Mouse (Mus musculus): ENCODE results near the gene Trp53i11. TPM values are rescaled to one million over a fixed set of nuclear protein-coding genes. Genes with fewer than 3 reads are reported as not detected.

The Trp53i11 gene
- polyA plus RNA-seq, 1 experiment from 2014 or later: 30.5 TPM

GRCm38 (mm10) chr2:93191488-93192181 is 4.3 kb downstream of the Trp53i11 start:
- no peak for ATAC-seq (ENCODE audit: insufficient number of reproducible peaks, insufficient read depth, low FRiP score, low read depth)
- Histone ChIP-seq H3K27ac (replicated peaks in 1 of 2; ENCODE audit: control insufficient read depth in 1 of 2, insufficient read depth in 1 of 2, low read depth in 2 of 2, low read length in 2 of 2) (no peak overlapping the region), H3K4me2 (ENCODE audit: low read length) (no peak overlapping the region), H3K9ac (ENCODE audit: low read length) (no peak overlapping the region), H3K4me1 (ENCODE audit: control insufficient read depth in 2 of 2, insufficient read depth in 2 of 2, low read length in 2 of 2) (peaks cover 4 to 7% of the 10 kb centered on the region in 2 experiments; a peak in 3 of 4 replicates), H3K9me3 (ENCODE audit: control insufficient read depth, low read length) (no peaks in the 10 kb centered on the region), H3K36me3 (ENCODE audit: control insufficient read depth, insufficient read depth, low read length) (no peaks in the 10 kb centered on the region), H3K27me3 (ENCODE audit: control insufficient read depth, insufficient read depth, low read length) (peaks cover 6% of the 10 kb centered on the region; the same call in 1 of the 2 replicates), H3K4me3 (ENCODE audit: control insufficient read depth in 1 of 2, insufficient read depth in 1 of 2, low read depth in 1 of 2, low read length in 2 of 2) (no peak overlapping the region)
- WGBS: 77% methylated on average over 14 of the region's 14 CpGs

- no peak for ATAC-seq (ENCODE audit: insufficient number of reproducible peaks, insufficient read depth, low FRiP score, low read depth)
- 50% methylated on average over 9 of the region's 9 CpGs for WGBS
- H3K9ac ChIP-seq (ENCODE audit: low read length): no peak overlapping the region
- no peak overlapping the region for H3K4me2 ChIP-seq (ENCODE audit: low read length)
- no peaks in the 10 kb centered on the region for H3K36me3 ChIP-seq (ENCODE audit: control insufficient read depth, insufficient read depth, low read length)
- H3K9me3 ChIP-seq (ENCODE audit: control insufficient read depth, low read length): no peaks in the 10 kb centered on the region
- H3K4me1 ChIP-seq (ENCODE audit: control insufficient read depth in 2 of 2, insufficient read depth in 2 of 2, low read length in 2 of 2): peaks cover 4 to 7% of the 10 kb centered on the region in 2 experiments; a peak in 3 of 4 replicates
- no peak overlapping the region for H3K27ac ChIP-seq (replicated peaks in 1 of 2; ENCODE audit: control insufficient read depth in 1 of 2, insufficient read depth in 1 of 2, low read depth in 2 of 2, low read length in 2 of 2)
- H3K4me3 ChIP-seq (ENCODE audit: control insufficient read depth in 1 of 2, insufficient read depth in 1 of 2, low read depth in 1 of 2, low read length in 2 of 2): no peak overlapping the region
- H3K27me3 ChIP-seq (ENCODE audit: control insufficient read depth, insufficient read depth, low read length): 0 out of 2 replicates have a peak, but pooled peaks cover 6% of the 10 kb centered on the region
These were observed 4.8 kb downstream of the Trp53i11 start for GRCm38 (mm10) chr2:93192182-93192560.

- H3K27me3 ChIP-seq (ENCODE audit: control insufficient read depth, insufficient read depth, low read length): 0 out of 2 replicates have a peak, but pooled peaks cover 6% of the 10 kb centered on the region
- WGBS: 36% methylated on average over 6 of the region's 6 CpGs
These were observed 5.3 kb downstream of the Trp53i11 start for GRCm38 (mm10) chr2:93192671-93193080.

GRCm38 (mm10) chr2:93193806-93194205 is 6.5 kb downstream of the Trp53i11 start:
- Histone ChIP-seq H3K4me1 (ENCODE audit: control insufficient read depth in 2 of 2, insufficient read depth in 2 of 2, low read length in 2 of 2) (peaks cover 4 to 7% of the 10 kb centered on the region in 2 experiments; a peak in 3 of 4 replicates), H3K4me3 (ENCODE audit: control insufficient read depth in 1 of 2, insufficient read depth in 1 of 2, low read depth in 1 of 2, low read length in 2 of 2) (no peak overlapping the region), H3K9me3 (ENCODE audit: control insufficient read depth, low read length) (no peaks in the 10 kb centered on the region), H3K9ac (ENCODE audit: low read length) (no peak overlapping the region), H3K36me3 (ENCODE audit: control insufficient read depth, insufficient read depth, low read length) (no peaks in the 10 kb centered on the region), H3K27ac (replicated peaks in 1 of 2; ENCODE audit: control insufficient read depth in 1 of 2, insufficient read depth in 1 of 2, low read depth in 2 of 2, low read length in 2 of 2) (no peak overlapping the region), H3K4me2 (ENCODE audit: low read length) (no peak overlapping the region), H3K27me3 (ENCODE audit: control insufficient read depth, insufficient read depth, low read length) (0 out of 2 replicates have a peak, but pooled peaks cover 6% of the 10 kb centered on the region)
- WGBS: 54% methylated on average over 4 of the region's 4 CpGs
- no peak for ATAC-seq (ENCODE audit: insufficient number of reproducible peaks, insufficient read depth, low FRiP score, low read depth)

More at GRCm38 (mm10) chr2:93192671-93193080, 5.3 kb downstream of the Trp53i11 start:
- H3K4me1 ChIP-seq (ENCODE audit: control insufficient read depth in 2 of 2, insufficient read depth in 2 of 2, low read length in 2 of 2): peaks cover 4 to 7% of the 10 kb centered on the region in 2 experiments; a peak in 3 of 4 replicates
- no peak overlapping the region for H3K27ac ChIP-seq (replicated peaks in 1 of 2; ENCODE audit: control insufficient read depth in 1 of 2, insufficient read depth in 1 of 2, low read depth in 2 of 2, low read length in 2 of 2)
- ATAC-seq (ENCODE audit: insufficient number of reproducible peaks, insufficient read depth, low FRiP score, low read depth): no peak
- no peak overlapping the region for H3K9ac ChIP-seq (ENCODE audit: low read length)
- H3K9me3 ChIP-seq (ENCODE audit: control insufficient read depth, low read length): no peaks in the 10 kb centered on the region
- no peak overlapping the region for H3K4me3 ChIP-seq (ENCODE audit: control insufficient read depth in 1 of 2, insufficient read depth in 1 of 2, low read depth in 1 of 2, low read length in 2 of 2)
- H3K4me2 ChIP-seq (ENCODE audit: low read length): no peak overlapping the region
- no peaks in the 10 kb centered on the region for H3K36me3 ChIP-seq (ENCODE audit: control insufficient read depth, insufficient read depth, low read length)

GRCm38 (mm10) chr2:93198846-93199245 is 11.5 kb downstream of the Trp53i11 start:
- no peak overlapping the region for H3K9ac ChIP-seq (ENCODE audit: low read length)
- ATAC-seq (ENCODE audit: insufficient number of reproducible peaks, insufficient read depth, low FRiP score, low read depth): no peak
- no peaks in the 10 kb centered on the region for H3K9me3 ChIP-seq (ENCODE audit: control insufficient read depth, low read length)
- H3K27ac ChIP-seq (replicated peaks in 1 of 2; ENCODE audit: control insufficient read depth in 1 of 2, insufficient read depth in 1 of 2, low read depth in 2 of 2, low read length in 2 of 2): no peak overlapping the region
- 17% methylated on average over 3 of the region's 3 CpGs for WGBS
- no peak overlapping the region for H3K4me3 ChIP-seq (ENCODE audit: control insufficient read depth in 1 of 2, insufficient read depth in 1 of 2, low read depth in 1 of 2, low read length in 2 of 2)
- peaks cover 10 to 20% of the 10 kb centered on the region in 2 experiments; a peak in 2 of 4 replicates for H3K4me1 ChIP-seq (ENCODE audit: control insufficient read depth in 2 of 2, insufficient read depth in 2 of 2, low read length in 2 of 2)
- H3K27me3 ChIP-seq (ENCODE audit: control insufficient read depth, insufficient read depth, low read length): 0 out of 2 replicates have a peak, but pooled peaks cover 6% of the 10 kb centered on the region
- H3K4me2 ChIP-seq (ENCODE audit: low read length): no peak overlapping the region
- H3K36me3 ChIP-seq (ENCODE audit: control insufficient read depth, insufficient read depth, low read length): peaks cover 18% of the 10 kb centered on the region

- H3K4me1 ChIP-seq (ENCODE audit: control insufficient read depth in 2 of 2, insufficient read depth in 2 of 2, low read length in 2 of 2): peaks cover 10 to 20% of the 10 kb centered on the region in 2 experiments; a peak in 2 of 4 replicates
- no peak overlapping the region for H3K4me3 ChIP-seq (ENCODE audit: control insufficient read depth in 1 of 2, insufficient read depth in 1 of 2, low read depth in 1 of 2, low read length in 2 of 2)
- no peak overlapping the region for H3K27ac ChIP-seq (replicated peaks in 1 of 2; ENCODE audit: control insufficient read depth in 1 of 2, insufficient read depth in 1 of 2, low read depth in 2 of 2, low read length in 2 of 2)
- H3K9ac ChIP-seq (ENCODE audit: low read length): no peak overlapping the region
- WGBS: 39% methylated on average over 13 of the region's 13 CpGs
- ATAC-seq (ENCODE audit: insufficient number of reproducible peaks, insufficient read depth, low FRiP score, low read depth): peak; percentile 21; the same call in 1 of the 2 replicates
- 0 out of 2 replicates have a peak, but pooled peaks cover 6% of the 10 kb centered on the region for H3K27me3 ChIP-seq (ENCODE audit: control insufficient read depth, insufficient read depth, low read length)
- H3K36me3 ChIP-seq (ENCODE audit: control insufficient read depth, insufficient read depth, low read length): peaks cover 25% of the 10 kb centered on the region
- no peaks in the 10 kb centered on the region for H3K9me3 ChIP-seq (ENCODE audit: control insufficient read depth, low read length)
- H3K4me2 ChIP-seq (ENCODE audit: low read length): no peak overlapping the region
These were observed 12.2 kb downstream of the Trp53i11 start for GRCm38 (mm10) chr2:93199531-93199974.

GRCm38 (mm10) chr2:93200681-93201340 is 13.5 kb downstream of the Trp53i11 start:
- 47% methylated on average over 10 of the region's 10 CpGs for WGBS
- H3K9ac ChIP-seq (ENCODE audit: low read length): no peak overlapping the region
- H3K4me1 ChIP-seq (ENCODE audit: control insufficient read depth in 2 of 2, insufficient read depth in 2 of 2, low read length in 2 of 2): peaks cover 10 to 20% of the 10 kb centered on the region in 2 experiments; a peak in 2 of 4 replicates
- H3K4me3 ChIP-seq (ENCODE audit: control insufficient read depth in 1 of 2, insufficient read depth in 1 of 2, low read depth in 1 of 2, low read length in 2 of 2): no peak overlapping the region
- peak overlapping the region in 1 of 2 experiments; percentile 28; a peak in 1 of 4 replicates for H3K27ac ChIP-seq (replicated peaks in 1 of 2; ENCODE audit: control insufficient read depth in 1 of 2, insufficient read depth in 1 of 2, low read depth in 2 of 2, low read length in 2 of 2)
- ATAC-seq (ENCODE audit: insufficient number of reproducible peaks, insufficient read depth, low FRiP score, low read depth): no peak
- no peaks in the 10 kb centered on the region for H3K9me3 ChIP-seq (ENCODE audit: control insufficient read depth, low read length)
- 0 out of 2 replicates have a peak, but pooled peaks cover 6% of the 10 kb centered on the region for H3K27me3 ChIP-seq (ENCODE audit: control insufficient read depth, insufficient read depth, low read length)
- H3K4me2 ChIP-seq (ENCODE audit: low read length): no peak overlapping the region
- peaks cover 38% of the 10 kb centered on the region for H3K36me3 ChIP-seq (ENCODE audit: control insufficient read depth, insufficient read depth, low read length)

Measured in heart, embryonic 14.5 days (tissue).